Mouse (Mus musculus): ENCODE results near the gene Fkbpl.

The Fkbpl gene

DNA sequence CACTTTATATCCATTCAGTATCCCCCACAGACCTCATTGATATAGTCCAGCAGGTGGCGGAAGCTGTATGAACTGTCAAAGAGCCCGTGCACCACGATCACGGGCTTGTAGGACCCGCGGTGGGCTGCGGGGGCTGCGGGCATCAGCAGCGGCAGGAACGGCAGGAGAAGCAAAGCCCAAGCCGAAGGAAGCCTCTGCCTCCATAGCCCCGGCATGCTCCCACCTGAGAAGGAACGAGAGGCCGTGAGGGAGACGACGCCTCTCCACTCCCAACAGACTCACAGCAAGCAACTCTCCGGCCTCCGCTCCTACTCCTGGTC, 17.8 kb upstream of the Fkbpl start:
- no peak for DNase-seq (ENCODE audit: extremely low read depth, low read depth, low spot score)

DNA sequence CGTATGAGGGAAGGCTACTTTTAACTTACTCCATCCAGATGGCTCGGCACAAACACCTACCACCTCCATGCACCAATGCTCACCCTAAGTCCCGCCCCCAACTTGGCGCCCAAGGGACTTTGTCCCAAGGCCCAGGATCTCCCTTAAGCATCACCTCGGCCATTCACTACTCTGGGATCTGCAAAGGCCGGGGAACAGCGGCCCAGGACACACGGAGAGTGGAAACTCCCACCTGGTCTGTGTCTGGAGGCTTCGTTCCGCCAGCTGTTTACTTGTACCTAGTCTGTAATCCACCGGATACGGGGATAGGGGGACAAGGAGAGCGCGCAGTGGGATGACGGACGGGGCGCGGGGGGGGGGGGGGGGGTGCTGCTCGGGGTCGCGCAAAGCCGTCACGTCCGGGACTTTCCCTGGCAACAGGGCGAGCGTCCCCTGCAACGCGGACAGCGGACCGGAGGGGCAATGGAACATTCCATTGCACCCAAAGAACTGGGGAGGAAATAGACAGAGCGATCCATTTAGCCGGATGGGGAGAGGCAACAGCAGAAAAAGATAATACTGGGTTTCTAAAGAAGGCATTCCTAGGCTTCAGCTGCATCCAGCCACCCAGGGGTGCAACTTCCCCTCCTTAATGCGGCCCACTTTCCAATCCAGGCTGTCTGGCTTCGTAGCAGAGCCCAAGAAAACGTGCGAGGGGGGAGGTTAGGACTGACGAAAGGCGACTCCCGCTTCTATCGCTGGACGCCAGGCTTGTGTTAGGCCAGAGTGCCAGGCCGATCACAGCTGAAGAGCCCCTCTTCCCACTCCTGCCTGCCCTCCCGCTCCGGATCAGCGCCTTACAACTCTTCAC, 17.2 kb upstream of the Fkbpl start:
- DNase-seq (ENCODE audit: extremely low read depth, low read depth, low spot score): no peak

GRCm38 (mm10) chr17:34627943-34628643, 16.5 kb upstream of the Fkbpl start, which contains the start of gene Ppt2:
Ppt2 (minus strand) TSS chr17:34628510.
- DNase-seq (ENCODE audit: extremely low read depth, low read depth, low spot score): no peak

GRCm38 (mm10) chr17:34628644-34628967, 16.0 kb upstream of the Fkbpl start:
- DNase-seq (ENCODE audit: extremely low read depth, low read depth, low spot score): no peak

DNA sequence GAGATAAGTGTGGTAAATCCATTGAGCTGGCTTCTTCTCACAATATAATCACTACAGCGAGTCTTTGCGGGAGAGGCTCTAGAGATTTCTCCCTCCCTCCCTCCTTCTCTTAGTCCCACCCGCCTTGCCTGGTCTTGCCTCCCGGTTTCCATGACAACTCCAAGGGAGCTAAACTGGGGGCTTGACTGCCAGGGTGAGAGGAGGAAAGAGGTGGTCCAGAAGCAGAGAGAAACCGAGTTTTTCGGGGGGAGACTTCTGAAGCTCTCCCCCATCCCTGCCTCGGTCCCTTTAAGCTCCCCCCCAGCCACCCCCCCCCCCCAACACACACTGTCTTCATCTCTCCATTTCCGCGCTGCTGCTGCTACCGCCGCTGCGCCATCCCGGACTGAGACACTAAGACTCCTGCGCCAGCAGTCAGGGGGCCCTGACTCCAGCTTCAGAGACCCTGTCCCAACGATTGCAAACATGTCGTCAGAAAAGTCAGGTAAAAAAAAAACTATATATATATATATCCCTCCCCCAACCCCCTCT, 15.3 kb upstream of the Fkbpl start, which contains the start of gene Prrt1:
Gene Prrt1, plus strand, starts transcription at position 313 of the 531 bp plus-strand sequence.
- no peak for DNase-seq (ENCODE audit: extremely low read depth, low read depth, low spot score)

DNA sequence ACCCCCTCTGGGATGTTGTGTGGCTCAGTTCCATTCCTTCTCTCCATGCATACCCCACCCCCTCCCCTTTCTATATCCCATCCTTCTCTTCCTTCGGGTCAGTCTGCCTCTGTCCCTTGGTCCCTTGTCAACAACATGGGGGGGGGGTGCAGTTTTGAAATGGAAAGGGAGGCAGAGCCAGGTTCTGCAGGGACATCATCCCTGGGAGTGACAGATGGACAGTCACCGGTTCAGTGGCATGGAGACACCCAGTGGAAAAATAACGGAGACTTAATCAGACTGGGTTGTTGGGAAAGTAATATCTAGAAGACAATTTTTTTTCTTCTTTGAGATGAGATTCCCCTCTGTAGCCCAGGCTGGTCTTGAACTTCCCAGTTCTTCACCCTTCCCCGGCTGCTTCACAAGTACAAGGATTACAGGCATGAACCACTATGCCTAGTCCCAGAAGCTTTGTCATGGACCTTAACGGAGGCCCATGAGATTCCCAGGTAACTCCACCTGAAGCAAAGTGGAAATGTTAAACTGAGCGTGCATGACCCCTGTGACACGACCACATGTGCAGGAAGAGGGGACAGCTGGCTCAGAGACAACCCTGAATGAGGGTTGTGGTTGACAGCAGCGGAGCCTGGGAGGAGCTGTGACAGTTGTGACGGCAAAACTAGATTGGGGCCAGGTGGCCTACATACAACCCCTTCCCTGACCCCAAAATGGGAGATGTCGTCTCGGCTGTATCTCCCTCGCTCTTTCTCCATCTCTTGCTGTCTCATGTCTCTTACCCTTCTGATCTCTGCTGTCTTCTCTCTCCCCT, 14.6 kb upstream of the Fkbpl start:
- no peak for DNase-seq (ENCODE audit: extremely low read depth, low read depth, low spot score)

DNA sequence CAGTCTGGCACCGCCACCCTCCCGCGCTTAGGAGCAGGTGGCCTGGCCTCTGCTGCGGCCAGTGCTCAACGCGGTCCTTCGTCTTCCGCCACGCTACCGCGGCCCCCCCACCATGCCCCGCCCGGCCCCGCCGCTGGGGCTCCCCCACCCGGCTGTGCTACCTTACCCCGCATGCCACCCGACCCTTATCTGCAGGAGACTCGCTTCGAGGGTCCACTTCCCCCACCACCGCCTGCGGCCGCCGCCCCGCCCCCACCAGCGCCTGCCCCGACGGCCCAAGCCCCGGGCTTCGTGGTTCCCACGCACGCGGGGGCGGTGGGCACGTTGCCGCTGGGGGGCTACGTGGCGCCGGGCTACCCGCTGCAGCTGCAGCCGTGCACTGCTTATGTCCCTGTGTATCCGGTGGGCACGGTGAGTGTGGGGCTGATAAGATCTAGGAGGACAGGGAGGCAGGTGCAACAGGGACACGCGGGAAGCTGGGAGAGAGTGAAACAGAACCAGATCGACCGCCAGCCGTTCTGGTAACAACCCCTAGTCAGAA, 13.7 kb upstream of the Fkbpl start:
- no peak for DNase-seq (ENCODE audit: extremely low read depth, low read depth, low spot score)

DNA sequence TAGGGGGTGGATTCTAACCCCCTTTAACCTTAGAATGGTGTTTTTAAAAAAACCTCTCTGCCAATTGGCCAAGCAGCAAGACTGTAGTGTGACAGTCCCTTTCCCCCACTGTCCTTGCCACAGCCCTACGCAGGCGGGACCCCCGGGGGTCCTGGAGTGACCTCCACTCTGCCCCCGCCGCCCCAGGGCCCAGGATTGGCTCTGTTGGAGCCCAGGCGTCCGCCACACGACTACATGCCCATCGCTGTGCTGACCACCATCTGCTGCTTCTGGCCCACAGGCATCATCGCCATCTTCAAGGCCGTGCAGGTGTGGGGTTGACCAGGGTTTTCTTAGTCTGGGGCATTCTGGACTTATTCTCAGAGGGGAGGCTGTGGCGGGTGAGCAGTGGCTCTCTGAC, 12.9 kb upstream of the Fkbpl start:
- DNase-seq (ENCODE audit: extremely low read depth, low read depth, low spot score): no peak

- DNase-seq (ENCODE audit: extremely low read depth, low read depth, low spot score): no peak
These were observed 12.3 kb upstream of the Fkbpl start for GRCm38 (mm10) chr17:34632261-34632691.

DNA sequence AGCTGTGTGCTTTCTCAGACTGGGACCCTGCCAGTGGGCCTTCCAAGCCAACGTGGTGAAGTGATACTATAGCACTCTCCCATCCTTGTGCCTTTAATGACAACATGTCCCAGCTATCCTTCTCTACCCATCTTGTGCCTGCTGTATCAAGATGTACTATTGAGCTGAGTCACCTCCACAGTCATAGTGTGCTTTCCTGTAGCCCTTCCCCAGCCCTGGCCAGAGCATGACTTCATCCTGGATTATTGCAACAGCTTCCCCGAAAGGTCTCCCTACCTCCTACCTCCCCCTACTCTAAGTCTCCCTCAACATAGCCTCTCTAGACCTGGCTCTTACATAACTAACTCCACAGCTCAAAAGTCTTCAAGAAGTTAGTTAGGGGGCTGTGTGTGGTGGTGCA, 8.9 kb upstream of the Fkbpl start:
- DNase-seq (ENCODE audit: extremely low read depth, low read depth, low spot score): no peak

DNA sequence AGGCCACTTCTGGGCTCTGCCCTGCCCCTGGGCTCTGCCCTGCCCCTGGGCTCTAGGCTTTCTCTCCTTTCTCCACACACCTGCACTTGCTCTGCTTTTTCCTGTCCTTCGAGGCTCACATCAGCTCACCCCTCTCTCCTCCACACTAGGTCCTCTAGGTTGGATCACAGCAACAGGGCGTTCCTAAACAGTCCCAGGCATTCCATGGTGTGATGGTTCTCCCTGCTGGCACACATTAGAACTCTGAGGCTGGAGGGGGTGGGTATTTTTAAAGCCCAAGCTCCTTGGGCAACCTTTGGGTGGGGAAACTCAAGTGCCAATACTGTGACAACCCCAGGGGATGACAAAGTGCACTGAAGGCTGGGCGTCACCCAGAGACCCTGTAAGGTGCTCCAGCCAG, 7.1 kb upstream of the Fkbpl start:
- DNase-seq (ENCODE audit: extremely low read depth, low read depth, low spot score): no peak

GRCm38 (mm10) chr17:34639461-34640255, 4.9 kb upstream of the Fkbpl start:
- DNase-seq (ENCODE audit: extremely low read depth, low read depth, low spot score): no peak

GRCm38 (mm10) chr17:34640778-34641601, 3.6 kb upstream of the Fkbpl start:
- DNase-seq (ENCODE audit: extremely low read depth, low read depth, low spot score): no peak

GRCm38 (mm10) chr17:34641945-34642344, 2.6 kb upstream of the Fkbpl start:
- DNase-seq (ENCODE audit: extremely low read depth, low read depth, low spot score): no peak

- no peak for DNase-seq (ENCODE audit: extremely low read depth, low read depth, low spot score)
These were observed 1.2 kb upstream of the Fkbpl start for GRCm38 (mm10) chr17:34643379-34643778.

GRCm38 (mm10) chr17:34643944-34644343, 620 bp upstream of the Fkbpl start:
- no peak for DNase-seq (ENCODE audit: extremely low read depth, low read depth, low spot score)

DNA sequence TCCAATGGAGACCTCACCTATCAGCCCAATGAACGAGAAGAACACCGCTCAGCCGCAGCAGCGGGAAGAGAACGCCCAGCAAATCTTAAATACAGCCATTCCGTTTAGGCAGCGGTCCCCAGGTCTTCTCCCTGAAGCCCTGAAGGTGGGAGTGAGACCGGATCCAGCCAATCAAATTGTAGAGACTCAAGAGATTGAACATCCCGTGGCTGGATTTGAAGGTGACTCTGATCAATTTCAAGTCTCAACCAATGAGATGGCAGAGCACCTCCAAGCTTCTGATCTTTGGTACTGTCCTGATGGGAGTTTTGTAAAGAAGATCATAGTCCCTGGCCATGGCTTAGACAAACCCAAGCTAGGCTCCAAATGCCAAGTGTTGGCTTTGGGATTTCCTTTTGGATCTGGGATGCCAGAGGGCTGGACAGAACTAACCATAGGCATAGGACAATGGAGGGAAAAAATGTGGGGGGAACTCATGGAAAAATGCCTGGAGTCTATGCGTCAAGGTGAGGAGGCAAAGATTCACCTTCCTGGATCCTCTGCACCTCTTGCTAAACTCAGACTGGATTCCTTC, 779 bp downstream of the Fkbpl start:
- DNase-seq (ENCODE audit: extremely low read depth, low read depth, low spot score): no peak

- DNase-seq (ENCODE audit: extremely low read depth, low read depth, low spot score): no peak
These were observed 1.4 kb downstream of the Fkbpl start for GRCm38 (mm10) chr17:34645831-34646511.
